Mouse (Mus musculus): Measurements from ENCODE around the gene Trpc4ap. TPM values are rescaled to one million over a fixed set of nuclear protein-coding genes. Genes with fewer than 3 reads are reported as not detected.

The Trpc4ap gene
- polyA plus RNA-seq, 1 experiment = 96.4 TPM

DNA sequence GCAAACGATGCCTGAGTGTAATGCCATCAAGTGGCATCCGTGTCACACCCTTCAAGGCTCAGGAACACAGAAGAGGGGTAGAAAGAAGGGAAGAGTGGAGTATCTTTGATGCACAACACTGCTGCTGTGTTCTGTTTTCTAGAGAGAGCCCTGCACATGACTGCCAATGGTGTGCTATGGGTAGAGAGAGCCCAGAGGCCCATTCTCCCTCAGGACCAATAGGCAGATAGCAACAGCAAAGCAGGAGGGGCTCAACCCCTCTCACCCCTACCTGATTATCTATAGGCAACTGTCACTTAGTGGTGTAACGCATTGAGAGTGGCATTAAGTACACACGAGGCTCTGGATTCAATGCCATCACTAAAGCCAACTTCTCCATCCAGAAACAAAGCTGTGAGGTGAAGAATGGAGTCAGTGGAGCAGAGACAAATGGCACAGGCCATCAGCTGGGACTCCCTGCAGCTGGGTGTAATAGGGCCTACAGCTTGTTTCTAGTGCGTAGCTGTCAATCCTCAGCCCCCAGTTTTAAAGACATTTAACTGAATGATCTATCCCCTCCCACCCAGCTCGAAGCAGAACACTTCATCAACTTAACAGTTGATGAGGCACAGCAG lies 36.3 kb downstream of the Trpc4ap start:
- no peak for DNase-seq (ENCODE audit: low read depth, low spot score)
- WGBS = 96% methylated on average over 6 of the region's 6 CpGs

DNA sequence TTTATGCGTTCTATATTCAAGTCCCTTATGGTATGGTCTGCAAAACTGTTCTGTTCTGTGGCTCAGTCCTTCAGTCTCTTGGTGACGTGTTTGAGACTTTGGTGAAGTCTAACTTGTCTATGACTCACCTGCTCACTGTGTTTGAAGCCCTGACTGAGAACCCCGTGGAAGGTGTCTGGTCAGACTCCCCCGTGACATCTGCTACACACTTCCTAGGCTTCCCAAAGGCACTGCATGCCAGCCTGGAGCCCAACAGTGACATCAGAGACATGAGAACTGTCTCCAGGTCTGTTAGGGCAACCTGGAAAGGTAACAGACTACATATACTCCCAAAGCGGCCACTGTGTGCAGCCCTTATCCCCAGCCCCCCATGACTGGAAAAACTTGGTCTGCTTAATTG lies 39.6 kb downstream of the Trpc4ap start:
- WGBS = 94% methylated on average over 5 of the region's 5 CpGs

DNA sequence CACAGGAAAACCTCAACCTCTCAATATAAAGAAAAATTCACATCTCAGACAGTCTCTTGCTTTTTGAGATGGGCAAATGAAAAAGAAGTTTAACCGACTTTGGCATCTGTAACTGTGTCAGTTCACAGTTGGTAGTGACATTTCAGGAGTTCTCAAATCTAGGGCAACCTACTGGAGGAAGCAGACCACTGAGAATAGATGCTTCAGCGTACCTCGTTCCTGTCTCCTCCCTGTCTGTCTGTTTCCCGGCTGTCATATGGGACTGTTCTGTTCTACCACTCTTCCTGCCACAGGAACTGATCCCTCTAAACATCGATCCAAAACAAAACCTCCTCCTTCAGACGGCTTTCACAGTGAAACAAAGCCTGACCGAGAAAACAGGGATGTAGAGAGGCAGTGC lies 46.4 kb downstream of the Trpc4ap start:
- DNase-seq (ENCODE audit: low read depth, low spot score) = no peak
- WGBS = 93% methylated on average over 7 of the region's 7 CpGs

More for the DNA sequence above, 39.6 kb downstream of the Trpc4ap start:
- DNase-seq (ENCODE audit: low read depth, low spot score) = no peak

DNA sequence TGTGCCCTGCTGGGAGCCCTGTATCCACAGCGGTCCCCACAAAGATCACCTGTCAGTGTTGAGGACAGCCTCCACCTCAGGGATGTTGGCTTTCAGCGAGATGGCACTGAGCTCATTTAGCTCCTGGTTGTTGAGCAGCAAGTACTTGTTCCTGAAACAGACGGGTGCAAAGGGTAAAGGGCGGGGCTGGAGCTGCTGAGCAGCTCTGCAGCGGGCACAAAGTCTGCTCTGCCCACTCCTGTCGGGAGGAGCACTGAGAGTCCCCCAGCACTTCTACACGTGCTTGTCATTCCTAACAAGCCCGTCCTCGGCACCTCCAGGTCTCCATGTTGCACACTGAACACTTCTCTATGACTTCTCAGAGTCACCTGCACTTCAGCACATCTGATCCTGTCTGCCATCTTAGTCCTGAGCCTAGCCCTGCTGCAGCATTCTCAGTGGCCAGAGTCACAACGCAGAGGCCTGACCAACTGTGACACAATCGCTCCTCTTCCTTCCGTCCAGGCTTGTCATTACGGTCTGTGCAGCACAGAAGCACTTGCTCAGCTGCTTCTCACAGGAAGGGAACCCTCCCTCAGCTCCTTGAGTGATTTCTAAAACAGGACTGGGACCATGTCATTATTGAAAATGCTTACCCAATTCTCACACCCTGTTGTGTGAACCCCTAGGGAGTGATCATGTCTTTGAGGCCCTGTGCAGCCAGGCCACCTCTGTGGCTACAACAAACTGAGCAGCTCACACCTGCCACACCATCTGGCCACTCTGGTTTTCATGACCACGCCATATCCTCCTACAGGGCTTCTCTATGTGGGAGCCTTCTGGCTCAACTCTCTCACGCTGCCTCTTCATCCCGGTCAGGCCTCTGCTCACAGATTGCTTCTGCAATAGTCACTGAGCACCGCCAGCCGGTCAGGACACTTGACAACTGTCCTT lies 50.4 kb downstream of the Trpc4ap start:
- DNase-seq (ENCODE audit: low read depth, low spot score) = peak; percentile 47
- WGBS = 52% methylated on average over 18 of the region's 18 CpGs

DNA sequence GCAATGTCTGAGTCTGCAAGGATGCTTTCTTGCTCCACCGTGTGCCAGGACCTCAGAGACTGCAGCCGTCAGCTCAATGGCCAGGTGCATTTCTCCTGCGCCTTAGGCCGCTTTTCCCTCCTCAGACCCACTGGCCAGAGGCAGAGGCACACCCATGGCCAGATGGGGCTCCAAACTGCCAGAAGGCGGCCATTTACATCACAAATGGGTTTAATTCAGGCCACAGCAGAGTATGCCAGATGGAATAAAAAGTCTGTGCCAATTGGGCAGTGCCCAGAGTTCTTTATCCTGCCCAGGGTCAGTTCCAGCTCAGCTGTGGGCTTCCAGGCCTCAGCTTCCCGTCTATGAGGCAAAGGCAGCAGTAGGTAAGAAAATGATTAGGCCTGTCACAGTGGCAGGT lies 51.5 kb downstream of the Trpc4ap start:
- no peak for DNase-seq (ENCODE audit: low read depth, low spot score)
- 88% methylated on average over 6 of the region's 6 CpGs for WGBS

DNA sequence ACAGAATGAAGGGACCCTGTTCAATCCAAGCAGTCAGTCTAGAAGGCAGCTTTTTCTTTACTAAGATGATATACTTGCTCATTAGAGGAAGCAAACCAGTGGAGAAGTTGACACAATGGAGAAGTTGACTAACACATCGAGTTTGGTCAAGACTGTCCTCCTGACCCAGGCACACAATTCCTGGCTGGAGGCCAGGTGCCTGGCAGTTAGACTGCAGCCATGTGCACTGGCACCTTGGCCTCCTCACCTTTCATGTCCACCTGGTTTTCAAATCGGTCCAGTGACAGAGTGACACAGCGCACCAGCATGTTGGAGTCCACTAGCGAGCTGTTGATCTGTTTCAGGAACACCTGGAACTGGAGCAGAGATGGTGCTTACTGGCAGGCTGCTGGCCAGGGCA lies 54.8 kb downstream of the Trpc4ap start:
- no peak for DNase-seq (ENCODE audit: low read depth, low spot score)
- 71% methylated on average over 4 of the region's 4 CpGs for WGBS

DNA sequence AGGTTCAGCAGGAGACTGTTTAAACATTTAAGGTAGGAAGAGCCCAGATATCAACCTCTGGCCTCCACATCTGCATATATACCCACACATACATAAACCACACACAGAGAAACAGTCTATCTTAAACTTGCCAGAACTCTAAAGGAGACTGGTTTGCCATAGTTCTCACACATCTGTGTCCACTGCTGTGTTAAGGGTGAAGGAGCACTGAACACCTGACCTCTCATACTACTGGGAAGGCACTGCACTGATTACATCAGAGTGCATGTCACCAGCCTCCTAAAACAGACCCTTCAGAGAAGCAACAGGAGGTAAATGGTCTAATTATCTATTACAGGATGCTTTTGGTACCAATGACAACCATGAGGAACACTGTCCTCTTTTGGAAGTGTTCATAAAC lies 55.3 kb downstream of the Trpc4ap start:
- DNase-seq (ENCODE audit: low read depth, low spot score) = no peak

DNA sequence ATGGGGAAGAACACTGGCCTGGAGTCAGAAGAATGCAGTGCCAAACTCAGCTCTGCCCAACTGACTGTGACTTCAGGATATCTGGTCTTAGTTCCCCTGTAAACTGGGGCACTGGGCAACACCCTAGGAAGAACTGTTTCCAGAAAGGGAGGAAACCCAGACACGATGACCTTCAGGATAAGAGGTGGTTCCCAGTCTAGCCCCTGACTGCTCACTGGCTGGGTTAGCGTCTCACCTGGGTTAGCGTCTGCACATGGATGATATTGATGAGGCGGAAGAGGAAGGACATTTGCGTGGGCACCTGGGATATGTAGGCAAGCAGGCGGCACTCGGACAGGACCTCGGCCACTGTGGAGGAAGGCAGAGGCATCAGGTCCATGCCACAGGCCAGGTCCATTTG lies 56.2 kb downstream of the Trpc4ap start:
- 96% methylated on average over 8 of the region's 8 CpGs for WGBS
- no peak for DNase-seq (ENCODE audit: low read depth, low spot score)

DNA sequence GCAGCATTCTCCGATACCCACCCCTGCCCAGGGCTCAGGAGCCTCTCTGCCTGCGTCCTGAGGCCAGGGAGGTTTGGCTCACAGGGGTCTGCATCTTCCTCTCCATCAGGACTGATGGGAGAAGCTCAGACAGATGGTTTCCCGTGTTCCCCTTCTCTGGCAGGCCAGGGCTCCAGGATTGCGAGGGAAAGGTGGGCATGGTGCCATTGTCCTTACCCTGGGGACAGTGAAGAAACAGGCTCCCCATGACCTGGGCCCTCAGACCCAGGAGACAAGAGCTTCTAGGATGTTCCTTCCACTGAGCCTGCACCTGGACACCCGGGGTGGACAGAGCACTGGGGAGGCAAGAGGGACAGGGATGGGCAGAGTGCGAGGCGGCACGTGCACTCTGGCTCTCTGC lies 57.6 kb downstream of the Trpc4ap start:
- no peak for DNase-seq (ENCODE audit: low read depth, low spot score)
- 87% methylated on average over 8 of the region's 8 CpGs for WGBS

DNA sequence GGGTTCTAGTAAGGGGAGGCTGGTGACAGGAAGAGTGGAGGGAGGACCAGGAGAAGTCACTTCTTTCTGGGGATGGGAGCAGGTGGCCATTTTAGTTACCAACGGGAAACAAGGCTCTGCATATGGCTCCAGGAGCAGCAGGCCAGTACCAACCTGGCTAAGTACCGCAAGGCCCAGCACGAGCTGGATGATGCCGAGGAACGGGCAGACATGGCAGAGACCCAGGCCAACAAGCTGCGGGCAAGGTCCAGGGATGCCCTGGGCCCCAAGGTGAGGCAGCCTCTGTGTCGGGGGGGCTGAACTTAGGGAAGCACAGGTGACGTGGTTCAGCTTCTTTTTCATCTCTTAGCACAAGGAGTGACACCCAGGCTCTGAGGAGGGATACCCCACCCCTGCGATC lies 58.5 kb downstream of the Trpc4ap start:
- 93% methylated on average over 9 of the region's 9 CpGs for WGBS
- no peak for DNase-seq (ENCODE audit: low read depth, low spot score)

DNA sequence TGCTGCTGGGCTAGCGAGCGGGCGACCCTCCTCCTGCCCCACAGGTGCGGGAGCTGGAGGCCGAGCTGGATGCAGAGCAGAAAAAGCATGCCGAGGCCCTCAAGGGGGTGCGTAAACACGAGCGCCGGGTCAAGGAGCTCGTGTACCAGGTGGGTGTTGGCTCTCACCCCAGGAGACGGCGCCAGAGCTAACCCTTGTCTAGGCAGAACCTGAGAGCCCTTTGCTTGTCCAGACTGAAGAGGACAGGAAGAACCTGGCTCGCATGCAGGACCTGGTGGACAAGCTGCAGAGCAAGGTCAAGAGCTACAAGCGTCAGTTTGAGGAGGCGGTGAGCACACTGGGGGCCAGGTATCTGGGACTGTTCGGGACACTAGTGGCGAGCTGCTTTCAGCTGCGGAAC lies 59.1 kb downstream of the Trpc4ap start:
- no peak for DNase-seq (ENCODE audit: low read depth, low spot score)
- WGBS = 80% methylated on average over 19 of the region's 19 CpGs

DNA sequence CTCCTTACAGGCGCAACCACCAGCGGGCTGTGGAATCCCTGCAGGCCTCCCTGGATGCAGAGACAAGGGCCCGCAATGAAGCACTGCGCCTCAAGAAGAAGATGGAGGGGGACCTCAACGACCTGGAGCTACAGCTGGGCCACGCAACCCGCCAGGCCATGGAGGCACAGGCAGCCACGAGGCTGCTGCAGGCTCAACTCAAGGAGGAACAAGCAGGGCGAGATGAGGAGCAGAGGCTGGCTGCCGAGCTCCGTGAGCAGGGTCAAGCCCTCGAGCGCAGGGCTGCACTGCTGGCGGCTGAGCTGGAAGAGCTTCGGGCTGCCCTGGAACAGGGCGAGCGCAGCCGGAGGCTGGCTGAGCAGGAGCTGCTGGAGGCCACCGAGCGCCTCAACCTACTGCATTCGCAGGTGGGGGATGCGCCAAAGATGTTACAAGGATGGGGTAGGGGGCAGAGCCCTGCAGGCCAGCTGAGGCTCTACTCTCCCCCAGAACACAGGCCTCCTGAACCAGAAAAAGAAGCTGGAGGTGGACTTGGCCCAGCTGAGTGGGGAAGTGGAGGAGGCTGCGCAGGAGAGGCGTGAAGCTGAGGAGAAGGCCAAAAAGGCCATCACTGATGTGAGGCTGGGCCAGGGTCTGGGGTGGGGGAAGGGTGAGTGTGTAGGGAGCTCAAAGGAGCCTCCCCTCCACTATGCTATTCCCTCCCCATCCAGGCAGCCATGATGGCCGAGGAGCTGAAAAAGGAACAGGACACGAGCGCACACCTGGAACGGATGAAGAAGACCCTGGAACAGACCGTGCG lies 59.8 kb downstream of the Trpc4ap start:
- DNase-seq (ENCODE audit: low read depth, low spot score) = no peak
- 87% methylated on average over 30 of the region's 30 CpGs for WGBS

DNA sequence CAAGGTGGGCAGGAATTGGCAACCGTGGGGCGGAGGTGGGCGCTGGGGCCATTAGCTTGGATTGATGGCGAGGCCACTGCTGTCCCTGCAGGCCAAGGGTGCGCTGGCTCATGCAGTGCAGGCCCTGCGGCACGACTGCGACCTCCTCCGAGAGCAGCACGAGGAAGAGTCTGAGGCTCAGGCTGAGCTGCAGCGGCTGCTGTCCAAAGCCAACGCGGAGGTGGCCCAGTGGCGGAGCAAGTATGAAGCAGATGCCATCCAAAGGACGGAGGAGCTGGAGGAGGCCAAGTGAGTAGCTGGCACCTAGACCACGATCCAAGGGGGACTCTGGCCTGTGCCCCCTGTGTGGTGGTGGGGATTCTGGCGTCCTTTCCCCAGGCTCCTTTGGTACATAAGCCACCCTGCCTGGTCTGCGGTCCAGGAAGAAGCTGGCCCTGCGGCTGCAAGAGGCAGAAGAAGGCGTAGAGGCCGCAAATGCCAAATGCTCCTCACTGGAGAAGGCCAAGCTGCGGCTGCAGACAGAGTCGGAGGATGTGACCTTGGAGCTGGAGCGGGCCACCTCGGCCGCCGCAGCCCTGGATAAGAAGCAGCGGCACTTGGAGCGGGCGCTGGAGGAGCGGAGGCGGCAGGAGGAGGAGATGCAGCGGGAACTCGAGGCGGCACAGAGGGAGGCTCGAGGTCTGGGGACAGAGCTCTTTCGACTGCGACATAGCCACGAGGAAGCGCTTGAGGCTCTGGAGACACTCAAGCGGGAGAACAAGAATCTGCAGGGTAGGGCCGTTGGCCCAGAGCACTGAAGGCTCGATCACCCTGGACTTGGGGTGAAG lies 61.4 kb downstream of the Trpc4ap start:
- 80% methylated on average over 43 of the region's 43 CpGs for WGBS
- no peak for DNase-seq (ENCODE audit: low read depth, low spot score)

DNA sequence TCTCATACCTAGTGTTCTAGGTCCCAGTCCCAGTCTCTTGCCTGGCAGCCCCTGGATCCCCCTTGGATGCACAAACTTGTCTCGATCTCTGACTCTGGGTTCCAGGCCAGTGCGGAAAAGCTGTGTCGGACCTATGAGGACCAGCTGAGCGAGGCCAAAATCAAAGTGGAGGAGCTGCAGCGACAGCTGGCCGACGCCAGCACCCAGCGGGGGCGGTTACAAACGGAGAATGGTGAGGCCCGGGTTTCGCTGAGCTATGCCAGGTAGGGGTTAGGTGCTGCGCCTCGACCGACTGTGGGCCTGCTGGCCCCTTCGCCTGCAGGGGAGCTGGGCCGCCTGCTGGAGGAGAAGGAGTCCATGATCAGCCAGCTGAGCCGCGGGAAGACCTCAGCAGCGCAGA lies 62.0 kb downstream of the Trpc4ap start:
- 93% methylated on average over 20 of the region's 20 CpGs for WGBS
- DNase-seq (ENCODE audit: low read depth, low spot score) = no peak

DNA sequence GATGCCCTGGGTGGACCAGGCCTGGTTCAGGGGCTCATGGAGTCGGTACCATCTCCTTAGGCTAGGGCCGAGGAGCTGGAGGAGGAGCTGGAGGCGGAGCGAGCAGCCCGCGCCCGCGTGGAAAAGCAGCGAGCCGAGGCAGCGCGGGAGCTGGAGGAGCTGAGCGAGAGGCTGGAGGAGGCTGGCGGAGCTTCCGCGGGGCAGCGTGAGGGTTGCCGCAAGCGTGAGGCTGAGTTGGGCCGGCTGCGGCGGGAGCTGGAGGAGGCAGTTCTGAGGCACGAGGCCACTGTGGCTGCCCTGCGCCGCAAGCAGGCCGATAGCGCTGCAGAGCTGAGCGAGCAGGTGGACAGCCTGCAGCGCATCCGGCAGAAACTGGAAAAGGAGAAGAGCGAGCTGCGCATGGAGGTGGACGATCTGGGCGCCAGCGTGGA lies 62.9 kb downstream of the Trpc4ap start:
- DNase-seq (ENCODE audit: low read depth, low spot score) = no peak
- WGBS = 3% methylated on average over 35 of the region's 35 CpGs

DNA sequence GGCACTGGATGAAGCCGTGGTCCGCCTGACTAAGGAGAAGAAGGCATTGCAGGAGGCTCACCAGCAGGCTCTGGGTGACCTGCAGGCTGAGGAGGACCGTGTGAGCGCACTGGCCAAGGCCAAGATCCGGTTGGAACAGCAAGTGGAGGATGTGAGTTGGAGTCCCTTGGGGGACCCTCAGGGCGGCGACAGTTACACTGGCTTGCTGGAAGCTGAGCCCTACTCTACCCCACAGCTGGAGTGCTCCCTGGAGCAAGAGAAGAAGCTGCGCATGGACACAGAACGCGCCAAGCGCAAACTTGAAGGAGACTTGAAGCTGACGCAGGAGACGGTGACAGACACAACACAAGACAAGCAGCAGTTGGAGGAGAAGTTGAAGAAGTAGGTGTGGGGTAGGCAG lies 63.7 kb downstream of the Trpc4ap start:
- 92% methylated on average over 13 of the region's 13 CpGs for WGBS
- DNase-seq (ENCODE audit: low read depth, low spot score) = no peak

DNA sequence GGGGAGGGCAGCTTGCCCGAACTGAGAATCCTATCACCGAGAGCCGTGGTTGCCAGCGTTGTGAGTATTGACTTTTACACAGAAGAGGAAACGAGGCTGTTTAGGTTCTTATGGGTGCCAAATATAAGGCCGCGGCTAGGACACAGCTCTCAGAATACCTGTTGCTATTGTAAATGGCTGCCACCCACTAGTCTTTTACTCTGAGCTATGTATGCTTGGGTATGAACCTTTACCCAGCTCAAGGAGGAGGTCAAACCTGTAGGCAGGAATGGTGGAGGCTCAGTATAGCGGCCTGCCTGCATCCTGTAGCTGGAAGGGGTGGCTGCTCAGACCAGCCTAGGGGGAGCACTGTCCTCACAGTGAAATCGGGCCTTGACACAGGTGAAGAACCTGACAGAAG lies 64.1 kb downstream of the Trpc4ap start:
- 91% methylated on average over 9 of the region's 9 CpGs for WGBS
- no peak for DNase-seq (ENCODE audit: low read depth, low spot score)

DNA sequence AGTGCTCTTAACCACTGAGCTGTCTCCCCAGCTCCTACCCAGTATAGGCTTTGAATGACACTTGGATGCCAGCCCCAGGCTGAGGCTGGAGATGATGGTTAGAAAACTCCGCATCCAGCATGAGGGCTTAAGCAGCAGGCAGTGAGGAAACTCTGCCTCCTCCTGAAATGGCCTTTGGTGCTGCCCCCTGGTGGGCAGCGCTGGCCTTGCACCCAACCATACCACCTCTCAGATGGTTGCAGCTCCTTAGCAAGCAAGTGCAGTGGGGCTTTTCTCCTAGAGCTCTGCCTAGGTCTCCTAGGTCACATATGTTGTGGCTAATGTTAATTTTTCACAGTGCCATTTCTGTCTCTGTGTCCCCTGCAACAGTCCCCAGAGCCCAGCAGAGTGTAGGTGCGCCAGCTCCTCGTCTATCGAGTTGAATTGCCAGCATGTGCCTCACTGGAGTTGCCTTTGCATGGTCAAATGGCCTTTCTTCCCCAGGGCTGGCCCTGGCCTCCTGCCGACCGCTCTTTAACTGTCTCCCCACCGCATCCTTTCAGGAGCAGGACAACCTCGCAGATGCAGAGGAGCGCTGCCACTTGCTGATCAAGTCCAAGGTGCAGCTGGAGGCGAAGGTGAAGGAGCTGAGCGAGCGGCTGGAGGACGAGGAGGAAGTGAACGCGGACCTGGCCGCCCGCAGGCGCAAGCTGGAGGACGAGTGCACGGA lies 65.0 kb downstream of the Trpc4ap start:
- 65% methylated on average over 21 of the region's 21 CpGs for WGBS
- DNase-seq (ENCODE audit: low read depth, low spot score) = no peak

DNA sequence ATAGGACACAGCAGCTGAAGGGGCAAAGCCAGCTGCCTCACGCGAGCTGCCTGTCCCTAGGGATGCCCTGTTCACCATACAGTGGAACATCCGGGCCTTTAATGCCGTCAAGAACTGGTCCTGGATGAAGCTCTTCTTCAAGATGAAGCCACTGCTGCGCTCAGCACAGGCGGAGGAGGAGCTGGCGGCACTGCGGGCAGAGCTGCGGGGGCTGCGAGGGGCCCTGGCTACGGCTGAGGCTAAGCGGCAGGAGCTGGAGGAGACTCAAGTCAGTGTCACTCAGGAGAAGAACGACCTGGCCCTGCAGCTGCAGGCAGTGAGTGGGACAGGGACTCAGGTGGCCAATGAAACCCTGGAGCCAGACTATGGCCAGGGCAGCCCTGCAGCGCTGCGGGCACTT lies 65.9 kb downstream of the Trpc4ap start:
- no peak for DNase-seq (ENCODE audit: low read depth, low spot score)
- WGBS = 60% methylated on average over 15 of the region's 15 CpGs
